Mouse (Mus musculus): ENCODE results near the gene Scel. TPM values are rescaled to one million over a fixed set of nuclear protein-coding genes. Genes with fewer than 3 reads are reported as not detected.

The Scel gene
- polyA plus RNA-seq, 1 experiment from 2014 or later = 4.0 TPM

DNA sequence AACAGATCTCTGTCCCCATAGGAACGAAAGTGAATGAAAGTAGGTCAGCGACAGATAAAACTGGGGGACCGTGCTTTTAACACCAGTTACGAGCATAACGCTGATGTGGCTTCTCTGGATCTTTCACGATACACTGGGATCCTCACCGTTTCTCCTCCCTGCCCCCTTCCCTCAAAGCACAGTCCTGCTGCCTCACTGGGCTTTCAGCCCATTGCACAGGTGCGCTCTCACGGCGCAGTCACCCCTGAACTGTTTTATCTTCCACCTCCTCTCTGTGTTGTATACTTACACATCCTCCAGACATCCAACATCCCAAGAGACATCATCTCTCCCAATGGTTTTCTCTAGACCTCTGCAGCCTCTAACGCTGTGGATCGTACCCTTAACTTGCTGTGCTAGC lies 33.1 kb downstream of the Scel start:
- 81% methylated on average over 12 of the region's 12 CpGs for WGBS
- ATAC-seq (ENCODE audit: insufficient number of reproducible peaks, insufficient read depth, low FRiP score, low read depth) = no peak
- Histone ChIP-seq H3K27me3 (ENCODE audit: control insufficient read depth, insufficient read depth, low read length) (no peaks in the 10 kb centered on the region), H3K9ac (replicated peaks; ENCODE audit: low read depth, low read length) (no peak overlapping the region), H3K36me3 (ENCODE audit: control insufficient read depth, insufficient read depth, low read length) (no peaks in the 10 kb centered on the region), H3K4me2 (replicated peaks; ENCODE audit: low read depth, low read length) (no peak overlapping the region), H3K4me1 (ENCODE audit: control insufficient read depth, insufficient read depth, low read length) (no peaks in the 10 kb centered on the region), H3K9me3 (ENCODE audit: control insufficient read depth, low read depth, low read length) (no peaks in the 10 kb centered on the region), H3K4me3 (ENCODE audit: low read depth, low read length) (no peak overlapping the region), H3K27ac (ENCODE audit: low read length) (no peak overlapping the region)

- Histone ChIP-seq H3K36me3 (ENCODE audit: control insufficient read depth, insufficient read depth, low read length) (no peaks in the 10 kb centered on the region), H3K4me3 (ENCODE audit: low read depth, low read length) (no peak overlapping the region), H3K4me2 (replicated peaks; ENCODE audit: low read depth, low read length) (no peak overlapping the region), H3K27me3 (ENCODE audit: control insufficient read depth, insufficient read depth, low read length) (no peaks in the 10 kb centered on the region), H3K9me3 (ENCODE audit: control insufficient read depth, low read depth, low read length) (no peaks in the 10 kb centered on the region), H3K9ac (replicated peaks; ENCODE audit: low read depth, low read length) (no peak overlapping the region), H3K4me1 (ENCODE audit: control insufficient read depth, insufficient read depth, low read length) (no peaks in the 10 kb centered on the region), H3K27ac (ENCODE audit: low read length) (no peak overlapping the region)
- no peak for ATAC-seq (ENCODE audit: insufficient number of reproducible peaks, insufficient read depth, low FRiP score, low read depth)
- WGBS = 74% methylated on average over 6 of the region's 6 CpGs
These were observed 35.1 kb downstream of the Scel start for GRCm38 (mm10) chr14:103548220-103548619.

DNA sequence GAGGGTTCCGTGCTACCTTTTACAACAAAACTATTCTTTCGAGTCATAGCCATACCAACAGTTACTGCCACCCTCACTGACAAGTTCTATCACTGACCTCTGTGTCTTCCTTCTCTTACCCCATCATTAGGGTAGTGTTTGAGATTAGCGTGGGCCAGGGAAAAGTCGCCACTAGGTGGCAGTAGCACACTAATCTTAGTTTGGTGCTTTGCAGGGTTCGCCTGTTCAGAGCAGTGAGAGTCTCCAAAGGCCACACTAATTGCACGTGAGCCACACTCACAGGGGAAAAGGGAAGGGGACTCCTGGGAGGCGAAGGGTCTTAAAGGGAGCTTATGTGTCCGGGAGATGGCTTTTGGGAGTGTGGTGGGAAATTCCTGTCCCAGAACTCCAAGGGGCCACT lies 37.3 kb downstream of the Scel start:
- H3K27ac ChIP-seq (ENCODE audit: low read length) = no peak overlapping the region
- ATAC-seq (ENCODE audit: insufficient number of reproducible peaks, insufficient read depth, low FRiP score, low read depth) = peak; percentile 58; the same call in 1 of the 2 replicates

GRCm38 (mm10) chr14:103550921-103551320 lies 37.8 kb downstream of the Scel start:
- no peaks in the 10 kb centered on the region for H3K4me1 ChIP-seq (ENCODE audit: control insufficient read depth, insufficient read depth, low read length)
- 82% methylated on average over 10 of the region's 10 CpGs for WGBS
- no peak overlapping the region for H3K4me2 ChIP-seq (replicated peaks; ENCODE audit: low read depth, low read length)
- H3K27me3 ChIP-seq (ENCODE audit: control insufficient read depth, insufficient read depth, low read length) = no peaks in the 10 kb centered on the region
- H3K27ac ChIP-seq (ENCODE audit: low read length) = no peak overlapping the region
- H3K9ac ChIP-seq (replicated peaks; ENCODE audit: low read depth, low read length) = no peak overlapping the region
- no peaks in the 10 kb centered on the region for H3K36me3 ChIP-seq (ENCODE audit: control insufficient read depth, insufficient read depth, low read length)
- no peak overlapping the region for H3K4me3 ChIP-seq (ENCODE audit: low read depth, low read length)
- no peaks in the 10 kb centered on the region for H3K9me3 ChIP-seq (ENCODE audit: control insufficient read depth, low read depth, low read length)
- ATAC-seq (ENCODE audit: insufficient number of reproducible peaks, insufficient read depth, low FRiP score, low read depth) = no peak; the same call in 1 of the 2 replicates

More for the DNA sequence above, 37.3 kb downstream of the Scel start:
- Histone ChIP-seq H3K4me3 (ENCODE audit: low read depth, low read length) (no peak overlapping the region), H3K9me3 (ENCODE audit: control insufficient read depth, low read depth, low read length) (no peaks in the 10 kb centered on the region), H3K4me2 (replicated peaks; ENCODE audit: low read depth, low read length) (no peak overlapping the region), H3K4me1 (ENCODE audit: control insufficient read depth, insufficient read depth, low read length) (no peaks in the 10 kb centered on the region), H3K9ac (replicated peaks; ENCODE audit: low read depth, low read length) (no peak overlapping the region), H3K27me3 (ENCODE audit: control insufficient read depth, insufficient read depth, low read length) (no peaks in the 10 kb centered on the region), H3K36me3 (ENCODE audit: control insufficient read depth, insufficient read depth, low read length) (no peaks in the 10 kb centered on the region)
- WGBS = 17% methylated on average over 8 of the region's 8 CpGs

DNA sequence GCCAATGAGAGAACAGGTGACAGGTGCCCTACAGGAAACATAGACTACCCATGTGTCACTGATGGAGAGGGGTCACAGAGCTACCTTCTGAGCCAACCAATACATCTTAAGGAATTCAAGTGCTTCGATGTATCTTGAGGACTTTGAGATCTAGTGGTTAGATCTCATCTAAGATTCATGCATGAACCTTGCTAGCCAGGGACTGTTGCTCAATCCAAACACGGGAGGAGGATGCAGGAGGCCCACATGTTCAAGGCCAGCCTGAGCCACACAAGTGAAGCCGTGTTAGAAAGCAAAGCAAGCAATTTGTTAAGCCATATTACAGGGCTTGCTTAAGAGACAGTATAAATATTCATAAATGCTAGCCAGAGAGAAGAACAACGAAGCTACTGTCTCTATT lies 38.8 kb downstream of the Scel start:
- no peak overlapping the region for H3K4me2 ChIP-seq (replicated peaks; ENCODE audit: low read depth, low read length)
- H3K9ac ChIP-seq (replicated peaks; ENCODE audit: low read depth, low read length) = no peak overlapping the region
- no peaks in the 10 kb centered on the region for H3K9me3 ChIP-seq (ENCODE audit: control insufficient read depth, low read depth, low read length)
- 84% methylated on average over 4 of the region's 4 CpGs for WGBS
- H3K36me3 ChIP-seq (ENCODE audit: control insufficient read depth, insufficient read depth, low read length) = no peaks in the 10 kb centered on the region
- H3K27me3 ChIP-seq (ENCODE audit: control insufficient read depth, insufficient read depth, low read length) = no peaks in the 10 kb centered on the region
- no peak for ATAC-seq (ENCODE audit: insufficient number of reproducible peaks, insufficient read depth, low FRiP score, low read depth)
- no peak overlapping the region for H3K27ac ChIP-seq (ENCODE audit: low read length)
- no peak overlapping the region for H3K4me3 ChIP-seq (ENCODE audit: low read depth, low read length)
- H3K4me1 ChIP-seq (ENCODE audit: control insufficient read depth, insufficient read depth, low read length) = no peaks in the 10 kb centered on the region

DNA sequence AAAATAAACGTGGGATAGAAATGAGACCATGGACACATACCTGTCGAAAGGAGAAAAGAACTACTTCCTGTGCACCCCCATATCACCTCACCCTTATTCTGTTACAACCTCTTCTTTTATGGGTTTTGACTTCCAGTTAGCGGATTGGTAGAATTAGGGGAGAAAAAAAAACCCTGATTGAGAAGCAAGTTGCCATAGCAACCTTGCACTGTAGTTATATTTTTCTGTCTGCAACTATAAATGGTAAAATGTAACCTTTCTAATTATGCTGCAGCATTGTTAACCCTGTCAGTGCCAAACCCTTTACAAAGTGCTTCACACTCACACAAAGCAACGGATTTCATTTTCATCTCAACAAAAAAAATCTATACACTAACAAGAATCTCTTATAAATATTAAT lies 39.2 kb downstream of the Scel start:
- Histone ChIP-seq H3K9me3 (ENCODE audit: control insufficient read depth, low read depth, low read length) (no peaks in the 10 kb centered on the region), H3K27ac (ENCODE audit: low read length) (no peak overlapping the region), H3K4me1 (ENCODE audit: control insufficient read depth, insufficient read depth, low read length) (no peaks in the 10 kb centered on the region), H3K9ac (replicated peaks; ENCODE audit: low read depth, low read length) (no peak overlapping the region), H3K4me2 (replicated peaks; ENCODE audit: low read depth, low read length) (no peak overlapping the region), H3K27me3 (ENCODE audit: control insufficient read depth, insufficient read depth, low read length) (no peaks in the 10 kb centered on the region), H3K4me3 (ENCODE audit: low read depth, low read length) (no peak overlapping the region), H3K36me3 (ENCODE audit: control insufficient read depth, insufficient read depth, low read length) (no peaks in the 10 kb centered on the region)
- WGBS = 80% methylated on average over 4 of the region's 4 CpGs
- ATAC-seq (ENCODE audit: insufficient number of reproducible peaks, insufficient read depth, low FRiP score, low read depth) = no peak

- Histone ChIP-seq H3K9ac (replicated peaks; ENCODE audit: low read depth, low read length) (no peak overlapping the region), H3K36me3 (ENCODE audit: control insufficient read depth, insufficient read depth, low read length) (no peaks in the 10 kb centered on the region), H3K27me3 (ENCODE audit: control insufficient read depth, insufficient read depth, low read length) (no peaks in the 10 kb centered on the region), H3K4me2 (replicated peaks; ENCODE audit: low read depth, low read length) (no peak overlapping the region), H3K27ac (ENCODE audit: low read length) (no peak overlapping the region), H3K4me3 (ENCODE audit: low read depth, low read length) (no peak overlapping the region), H3K9me3 (ENCODE audit: control insufficient read depth, low read depth, low read length) (no peaks in the 10 kb centered on the region), H3K4me1 (ENCODE audit: control insufficient read depth, insufficient read depth, low read length) (no peaks in the 10 kb centered on the region)
- 46% methylated on average over 5 of the region's 5 CpGs for WGBS
- ATAC-seq (ENCODE audit: insufficient number of reproducible peaks, insufficient read depth, low FRiP score, low read depth) = no peak
These were observed 43.5 kb downstream of the Scel start for GRCm38 (mm10) chr14:103556609-103557008.

- Histone ChIP-seq H3K9ac (replicated peaks; ENCODE audit: low read depth, low read length) (no peak overlapping the region), H3K27ac (ENCODE audit: low read length) (no peak overlapping the region), H3K4me1 (ENCODE audit: control insufficient read depth, insufficient read depth, low read length) (no peaks in the 10 kb centered on the region), H3K9me3 (ENCODE audit: control insufficient read depth, low read depth, low read length) (no peaks in the 10 kb centered on the region), H3K4me3 (ENCODE audit: low read depth, low read length) (no peak overlapping the region), H3K27me3 (ENCODE audit: control insufficient read depth, insufficient read depth, low read length) (no peaks in the 10 kb centered on the region), H3K36me3 (ENCODE audit: control insufficient read depth, insufficient read depth, low read length) (no peaks in the 10 kb centered on the region), H3K4me2 (replicated peaks; ENCODE audit: low read depth, low read length) (no peak overlapping the region)
- ATAC-seq (ENCODE audit: insufficient number of reproducible peaks, insufficient read depth, low FRiP score, low read depth) = no peak
- 75% methylated on average over 8 of the region's 8 CpGs for WGBS
These were observed 48.4 kb downstream of the Scel start for GRCm38 (mm10) chr14:103561383-103562096.

DNA sequence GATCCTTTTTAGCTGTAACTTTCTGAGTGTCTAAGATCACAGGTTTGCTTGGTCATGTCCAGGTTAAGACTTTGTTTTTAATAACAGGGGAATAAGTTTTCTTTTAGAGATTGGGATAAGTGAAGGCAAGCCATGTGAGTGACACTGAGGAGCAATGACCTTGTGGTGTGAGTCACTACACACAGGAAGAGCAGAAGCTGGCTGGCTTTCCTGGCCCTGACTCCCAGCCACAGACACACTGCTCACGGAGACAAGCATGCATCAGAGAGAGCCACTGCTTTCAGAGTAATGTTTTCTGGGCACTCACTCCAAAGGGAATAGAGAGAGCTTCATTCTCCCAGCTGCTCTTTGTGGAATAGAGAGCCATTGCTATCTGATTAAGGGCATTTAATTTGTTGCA lies 54.8 kb downstream of the Scel start:
- Histone ChIP-seq H3K9me3 (ENCODE audit: control insufficient read depth, low read depth, low read length) (no peaks in the 10 kb centered on the region), H3K36me3 (ENCODE audit: control insufficient read depth, insufficient read depth, low read length) (no peaks in the 10 kb centered on the region), H3K4me1 (ENCODE audit: control insufficient read depth, insufficient read depth, low read length) (no peaks in the 10 kb centered on the region), H3K27me3 (ENCODE audit: control insufficient read depth, insufficient read depth, low read length) (no peaks in the 10 kb centered on the region), H3K4me3 (ENCODE audit: low read depth, low read length) (no peak overlapping the region), H3K9ac (replicated peaks; ENCODE audit: low read depth, low read length) (no peak overlapping the region), H3K4me2 (replicated peaks; ENCODE audit: low read depth, low read length) (no peak overlapping the region), H3K27ac (ENCODE audit: low read length) (no peak overlapping the region)
- no peak for ATAC-seq (ENCODE audit: insufficient number of reproducible peaks, insufficient read depth, low FRiP score, low read depth)
- WGBS = 48% methylated on average over 1 of the region's 1 CpGs
